Mouse (Mus musculus) bone marrow, adult 2 months (tissue): ENCODE measurements around the gene Slc41a3. TPM values are rescaled to one million over a fixed set of nuclear protein-coding genes. Genes with fewer than 3 reads are reported as not detected.
A peak's percentile ranks its signal among the peaks of the same experiment; 100 is the strongest.

Source experiments
- H3K27ac ChIP-seq: fragments of 200-500 bp; 2 replicates; pipeline ENCODE4 v1.5.1; 2012; ENCODE audit warnings: low read depth, mild to moderate bottlenecking, control low read depth, inconsistent platforms, low read length; ENCODE audit not compliant: control insufficient read depth, poor library complexity, insufficient read depth
- H3K4me1 ChIP-seq: fragments of 200-500 bp; 2 replicates; pipeline ENCODE4 v1.6.1; 2011; ENCODE audit warnings: low read length; ENCODE audit not compliant: control insufficient read depth, insufficient read depth
- H3K4me3 ChIP-seq: fragments of 200-500 bp; replicated peaks from 2 replicates; pipeline ENCODE3; 2011; ENCODE audit warnings: mild to moderate bottlenecking, low read depth, low read length, control low read depth; ENCODE audit not compliant: control insufficient read depth
- CTCF ChIP-seq: fragments of 200-500 bp; IDR thresholded peaks from 2 replicates; pipeline ENCODE4 v1.5.1; 2011; ENCODE audit warnings: low read length, control low read depth; ENCODE audit not compliant: control insufficient read depth, insufficient read depth
- POLR2A ChIP-seq: fragments of 200-500 bp; IDR thresholded peaks from 2 replicates; pipeline ENCODE4 v1.6.1; 2011; ENCODE audit warnings: low read depth, mild to moderate bottlenecking, control low read depth, low read length, borderline replicate concordance; ENCODE audit not compliant: control insufficient read depth
- WGBS: fragments of 180-500 bp; shearing (Covaris S2); methylation state at CpG from one replicate; pipeline ENCODE4 v1.1.7; 2018; 5-methylcytosine and 5-hydroxymethylcytosine counted together
- polyA plus RNA-seq: library from polyadenylated mRNA; stranded (reverse); fragments of >200 nt; gene quantifications from 2 replicates; pipeline ENCODE4 v1.2.4, GENCODE M21; 2011; ENCODE audit warnings: low replicate concordance; ENCODE audit not compliant: missing spikeins, insufficient read depth, insufficient read length

Gene Slc41a3
- polyA plus RNA-seq, 1 experiment = 4.8 TPM

GRCm38 (mm10) chr6:90603126-90603525 is 1.4 kb upstream of the Slc41a3 start:
- TF ChIP-seq POLR2A = no peak
- no peak for TF ChIP-seq CTCF
- no peak overlapping the region for H3K4me3 ChIP-seq
- H3K4me1 ChIP-seq = peaks cover 5% of the 10 kb centered on the region
- 80% methylated on average over 7 of the region's 7 CpGs for WGBS
- no peak overlapping the region for H3K27ac ChIP-seq

DNA sequence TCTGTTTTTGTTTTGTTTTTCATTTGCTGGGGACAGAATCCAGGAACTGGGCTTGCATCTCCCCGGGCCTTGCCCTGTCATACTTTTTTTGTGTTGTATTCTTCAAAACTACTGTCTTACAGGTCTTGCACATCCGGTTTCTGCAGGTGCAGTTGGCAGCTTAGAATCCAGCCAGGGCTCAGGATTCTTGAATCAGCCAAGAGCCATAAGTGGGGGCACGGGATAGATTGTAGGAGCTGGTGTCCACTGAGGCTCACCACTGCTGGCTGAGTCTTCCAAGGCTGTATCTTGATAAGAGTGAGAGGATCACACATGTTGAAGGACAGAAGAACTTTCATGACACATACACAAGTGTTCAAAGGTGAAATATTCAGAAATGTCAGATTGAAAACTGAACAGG is 395 bp upstream of the Slc41a3 start:
- TF ChIP-seq CTCF (no peak), POLR2A (no peak)
- H3K27ac ChIP-seq = no peak overlapping the region
- WGBS = 64% methylated on average over 3 of the region's 3 CpGs
- peaks cover 7% of the 10 kb centered on the region for H3K4me1 ChIP-seq
- H3K4me3 ChIP-seq = no peak overlapping the region

GRCm38 (mm10) chr6:90605298-90605665 is 757 bp downstream of the Slc41a3 start:
- WGBS = 28% methylated on average over 5 of the region's 5 CpGs
- no peak for TF ChIP-seq CTCF
- TF ChIP-seq POLR2A = no peak
- Histone ChIP-seq H3K4me3 (peak overlapping the region; percentile 68), H3K27ac (peak overlapping the region; percentile 75), H3K4me1 (peaks cover 7% of the 10 kb centered on the region)

GRCm38 (mm10) chr6:90606538-90606937 is 2.0 kb downstream of the Slc41a3 start:
- Histone ChIP-seq H3K27ac (no peak overlapping the region), H3K4me1 (peaks cover 7% of the 10 kb centered on the region), H3K4me3 (no peak overlapping the region)
- peak; percentile 90 for TF ChIP-seq CTCF
- TF ChIP-seq POLR2A = no peak; the same call in 1 of the 2 replicates
- 30% methylated on average over 7 of the region's 7 CpGs for WGBS

DNA sequence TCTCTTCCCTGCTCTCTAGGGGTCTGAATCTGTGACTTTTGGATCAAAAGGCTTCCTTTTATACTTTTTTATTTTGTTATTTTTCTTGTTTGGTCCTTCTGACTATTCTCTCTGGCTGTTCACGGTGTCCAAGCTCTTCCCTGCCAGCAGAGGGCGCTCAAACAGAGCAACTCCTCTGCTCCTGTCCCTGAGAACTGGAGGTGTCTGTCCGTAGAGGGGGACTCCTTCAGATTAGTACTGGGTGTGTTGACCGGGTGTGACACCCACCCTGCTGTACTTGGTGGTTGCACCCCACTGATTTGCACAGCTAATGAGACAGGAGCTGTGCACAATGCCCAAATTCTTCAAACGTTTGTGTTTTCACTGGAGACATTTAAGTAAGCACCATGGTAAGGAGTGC is 2.7 kb downstream of the Slc41a3 start:
- TF ChIP-seq CTCF (peak; percentile 96), POLR2A (no peak)
- Histone ChIP-seq H3K4me3 (no peak overlapping the region), H3K4me1 (peaks cover 7% of the 10 kb centered on the region), H3K27ac (no peak overlapping the region)
- WGBS = 10% methylated on average over 5 of the region's 5 CpGs

DNA sequence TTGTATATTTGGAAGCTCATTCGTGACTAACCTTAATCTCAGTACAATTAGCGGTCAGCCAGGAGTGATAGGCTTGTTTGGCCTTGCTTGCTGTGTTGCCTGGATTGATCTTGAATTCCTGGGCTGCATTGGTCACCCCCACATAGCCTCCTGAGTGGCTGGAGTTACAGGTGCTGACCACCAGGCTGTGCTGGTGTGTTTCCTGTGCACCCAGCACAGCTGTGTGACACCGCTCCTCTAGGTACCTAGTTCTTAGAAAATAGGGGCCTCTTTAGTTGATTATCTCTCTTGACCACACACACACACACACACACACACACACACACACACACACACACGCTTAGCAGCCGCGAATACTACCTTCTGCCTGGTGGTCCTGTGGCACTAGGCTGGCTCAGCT is 3.7 kb downstream of the Slc41a3 start:
- no peak overlapping the region for H3K27ac ChIP-seq
- TF ChIP-seq POLR2A (no peak), CTCF (peak; percentile 49; the same call in 1 of the 2 replicates)
- H3K4me1 ChIP-seq = peaks cover 7% of the 10 kb centered on the region
- H3K4me3 ChIP-seq = no peak overlapping the region
- WGBS = 58% methylated on average over 6 of the region's 6 CpGs

DNA sequence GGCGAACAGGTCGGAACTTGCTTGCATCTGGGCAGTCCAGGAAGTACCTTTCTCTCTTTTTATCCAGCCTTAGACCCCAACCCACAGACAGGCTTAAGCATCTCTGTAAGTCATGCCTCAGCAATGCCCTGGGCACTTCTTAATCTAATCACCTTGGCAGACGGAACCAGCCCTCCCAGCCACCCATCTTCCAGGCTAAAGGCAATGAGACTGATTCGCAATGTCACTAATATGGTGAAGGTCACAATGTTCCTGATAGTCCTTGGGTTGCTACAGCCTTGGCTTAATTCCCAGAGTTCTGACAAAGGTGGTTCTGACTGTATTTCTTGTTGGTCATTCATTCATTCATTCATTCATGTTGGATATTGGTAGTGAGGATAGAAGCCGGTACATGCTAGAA is 5.7 kb downstream of the Slc41a3 start:
- 87% methylated on average over 5 of the region's 5 CpGs for WGBS
- Histone ChIP-seq H3K27ac (no peak overlapping the region), H3K4me3 (no peak overlapping the region), H3K4me1 (peaks cover 9% of the 10 kb centered on the region)
- no peak for TF ChIP-seq POLR2A
- no peak for TF ChIP-seq CTCF

DNA sequence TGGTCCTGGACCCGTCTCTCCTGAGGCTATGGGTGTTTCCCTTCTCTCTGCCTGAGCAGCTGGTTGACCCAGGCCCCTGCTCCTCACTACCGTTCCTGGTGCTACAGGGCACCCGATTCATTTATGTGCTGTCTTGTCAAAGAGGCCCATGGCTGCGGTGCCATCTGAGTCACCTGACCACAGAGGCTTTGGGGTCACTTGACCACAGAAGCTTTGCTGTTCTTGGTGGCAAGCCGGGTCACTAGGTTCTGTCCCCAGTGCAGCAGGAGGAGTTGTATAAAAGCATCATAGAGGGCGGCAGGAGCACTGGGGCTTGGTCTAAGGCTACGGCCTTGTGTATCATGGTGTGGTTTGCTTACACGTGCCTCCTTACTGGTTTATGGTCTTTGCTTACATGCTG is 8.8 kb downstream of the Slc41a3 start:
- Histone ChIP-seq H3K27ac (no peak overlapping the region), H3K4me1 (peaks cover 6% of the 10 kb centered on the region), H3K4me3 (no peak overlapping the region)
- TF ChIP-seq CTCF (no peak), POLR2A (no peak)
- WGBS = 71% methylated on average over 8 of the region's 8 CpGs

DNA sequence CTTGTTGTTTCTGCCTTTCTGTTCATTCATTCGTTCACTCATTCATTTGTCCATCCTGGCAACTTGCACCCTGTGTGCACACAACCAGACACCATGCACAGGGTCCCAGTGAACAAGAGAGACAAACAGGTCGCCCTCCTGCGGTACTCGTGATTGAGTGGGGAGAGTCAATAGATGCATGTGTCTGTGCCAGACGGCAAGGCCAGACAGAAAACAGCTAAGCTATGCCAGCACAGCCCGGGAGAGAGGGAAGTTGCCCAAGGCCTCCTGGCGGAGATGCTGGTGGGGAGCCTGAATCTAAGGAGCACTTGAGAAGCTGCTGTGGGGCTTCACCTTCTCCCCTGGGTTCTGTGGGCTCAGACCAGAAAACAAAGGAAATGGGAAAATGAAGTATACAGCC is 10.8 kb downstream of the Slc41a3 start:
- Histone ChIP-seq H3K27ac (no peak overlapping the region), H3K4me3 (no peak overlapping the region), H3K4me1 (peaks cover 4% of the 10 kb centered on the region)
- TF ChIP-seq CTCF = no peak
- no peak for TF ChIP-seq POLR2A
- 66% methylated on average over 7 of the region's 7 CpGs for WGBS
